Mouse (Mus musculus) heart, adult 2 months (tissue): ENCODE measurements around the gene Sec14l4. TPM values are rescaled to one million over a fixed set of nuclear protein-coding genes. Genes with fewer than 3 reads are reported as not detected.

ENCODE experiments used
- DNase-seq, 2 experiments: peaks; one replicate each; pipeline ENCODE4 v3.0.0; 2021
- H3K27ac ChIP-seq: fragments of 200-600 bp; 2 replicates; pipeline ENCODE4 v1.8.1; 2022
- H3K27me3 ChIP-seq: fragments of 200-500 bp; 2 replicates; pipeline ENCODE4 v1.6.1; 2012; ENCODE audit warnings: mild to moderate bottlenecking, low read length, inconsistent platforms, mixed read lengths; ENCODE audit not compliant: control insufficient read depth, insufficient read depth
- H3K36me3 ChIP-seq: fragments of 200-500 bp; 2 replicates; pipeline ENCODE4 v1.6.1; 2012; ENCODE audit warnings: low read length, inconsistent platforms; ENCODE audit not compliant: control insufficient read depth, insufficient read depth
- H3K4me1 ChIP-seq: fragments of 200-500 bp; 2 replicates; pipeline ENCODE4 v1.6.1; 2011; ENCODE audit warnings: low read length; ENCODE audit not compliant: control insufficient read depth, insufficient read depth
- H3K4me3 ChIP-seq: fragments of 200-600 bp; 2 replicates; pipeline ENCODE4 v1.8.1; 2022
- H3K79me2 ChIP-seq: fragments of 200-500 bp; replicated peaks from 2 replicates; pipeline ENCODE4 v1.6.1; 2012; ENCODE audit warnings: mild to moderate bottlenecking, inconsistent platforms, low read length, moderate library complexity, mixed read lengths; ENCODE audit not compliant: control insufficient read depth, insufficient read depth
- H3K9ac ChIP-seq: fragments of 200-500 bp; 2 replicates; pipeline ENCODE4 v1.6.1; 2012; ENCODE audit warnings: low read depth, mild to moderate bottlenecking, control low read depth, inconsistent platforms, low read length, mixed read lengths
- CTCF ChIP-seq: fragments of 200-600 bp; IDR thresholded peaks from 2 replicates; pipeline ENCODE4 v1.8.1; 2022; ENCODE audit warnings: antibody characterized with exemption, mild to moderate bottlenecking, moderate library complexity
- EP300 ChIP-seq: fragments of 200-500 bp; IDR thresholded peaks from 2 replicates; pipeline ENCODE4 v1.6.1; 2011; ENCODE audit warnings: low read depth, low read length, control low read depth; ENCODE audit not compliant: insufficient read depth
- POLR2A ChIP-seq: fragments of 200-500 bp; IDR thresholded peaks from 2 replicates; pipeline ENCODE4 v1.6.1; 2011; ENCODE audit warnings: mild to moderate bottlenecking, low read depth, low read length, control low read depth; ENCODE audit not compliant: insufficient read depth
- WGBS: fragments of 180-500 bp; shearing (Covaris S2); methylation state at CpG from one replicate; pipeline ENCODE4 v1.1.7; 2018; 5-methylcytosine and 5-hydroxymethylcytosine counted together
- intact Hi-C: fragments of 180-260 bp; cut with DNase I; formaldehyde crosslinking; loops from one replicate; pipeline ENCODE4 v1.15.1; 2025
- polyA plus RNA-seq: library from polyadenylated mRNA; depleted of rRNA; stranded (reverse); fragments of >200 nt; gene quantifications from 2 replicates; pipeline ENCODE4 v1.2.3, GENCODE M21; 2012
- total RNA-seq, 2 experiments: library from RNA; stranded (reverse); gene quantifications; 2 replicates each; pipeline ENCODE4 v1.2.3; 2021

Sec14l4 gene
- total and polyA plus RNA-seq, 3 experiments = 0.14 to 0.57 (median 0.47) TPM

DNA sequence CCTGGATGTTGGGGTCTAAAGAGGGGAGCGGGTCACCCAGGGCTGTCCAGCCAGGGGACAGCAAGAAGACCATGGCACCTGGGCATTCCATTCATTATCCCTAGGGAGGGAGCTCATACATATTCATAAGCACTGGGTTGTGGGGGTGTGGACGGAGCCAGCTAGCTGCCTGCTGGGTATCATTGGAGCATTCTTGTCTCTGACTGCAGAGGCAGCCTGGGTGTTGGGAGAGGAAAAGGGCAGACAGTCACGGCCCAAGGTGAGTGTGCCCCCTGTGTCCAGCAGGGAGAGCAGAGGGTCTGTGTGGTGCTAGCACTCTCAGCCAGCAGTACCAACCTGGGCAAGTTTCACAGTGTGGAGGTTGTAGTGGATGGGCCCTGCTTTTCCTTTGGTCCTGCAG lies 41.5 kb upstream of the Sec14l4 start:
- intact Hi-C loops = no loop called here
- no peak for DNase-seq
- TF ChIP-seq EP300 (no peak), CTCF (no peak), POLR2A (no peak)
- Histone ChIP-seq H3K27me3 (no peaks in the 10 kb centered on the region), H3K4me3 (no peak overlapping the region), H3K27ac (no peak overlapping the region), H3K36me3 (no peaks in the 10 kb centered on the region), H3K4me1 (no peaks in the 10 kb centered on the region), H3K9ac (no peak overlapping the region), H3K79me2 (no peaks in the 10 kb centered on the region)
- 72% methylated on average over 3 of the region's 3 CpGs for WGBS

DNA sequence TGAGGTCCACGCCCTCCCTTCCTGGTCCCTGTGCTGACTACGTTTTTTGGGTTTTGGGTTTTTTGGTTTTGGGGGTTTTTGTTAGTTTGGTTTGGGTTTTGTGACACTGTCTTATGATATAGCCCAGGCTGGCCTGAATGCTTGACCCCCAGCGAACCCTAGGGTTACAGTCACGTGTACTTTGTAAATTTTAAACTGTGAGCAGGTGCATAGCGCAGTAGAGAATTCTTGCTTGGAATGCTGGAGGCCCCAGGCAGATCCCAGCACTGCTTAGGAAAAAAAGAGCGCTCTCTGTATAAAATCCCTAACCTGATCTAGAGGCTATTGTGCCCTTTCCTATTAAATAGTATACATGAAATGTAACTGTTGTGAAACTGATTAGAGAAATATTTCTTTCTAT lies 38.1 kb upstream of the Sec14l4 start:
- no peaks in the 10 kb centered on the region for H3K36me3 ChIP-seq
- DNase-seq = no peak
- H3K27ac ChIP-seq = no peak overlapping the region
- no peaks in the 10 kb centered on the region for H3K4me1 ChIP-seq
- WGBS = 70% methylated on average over 6 of the region's 6 CpGs
- no peak overlapping the region for H3K9ac ChIP-seq
- intact Hi-C loops = no loop called here
- TF ChIP-seq POLR2A (no peak), CTCF (no peak), EP300 (no peak)
- H3K4me3 ChIP-seq = no peak overlapping the region
- no peaks in the 10 kb centered on the region for H3K79me2 ChIP-seq
- H3K27me3 ChIP-seq = peaks cover 3% of the 10 kb centered on the region; the same call in 1 of the 2 replicates

DNA sequence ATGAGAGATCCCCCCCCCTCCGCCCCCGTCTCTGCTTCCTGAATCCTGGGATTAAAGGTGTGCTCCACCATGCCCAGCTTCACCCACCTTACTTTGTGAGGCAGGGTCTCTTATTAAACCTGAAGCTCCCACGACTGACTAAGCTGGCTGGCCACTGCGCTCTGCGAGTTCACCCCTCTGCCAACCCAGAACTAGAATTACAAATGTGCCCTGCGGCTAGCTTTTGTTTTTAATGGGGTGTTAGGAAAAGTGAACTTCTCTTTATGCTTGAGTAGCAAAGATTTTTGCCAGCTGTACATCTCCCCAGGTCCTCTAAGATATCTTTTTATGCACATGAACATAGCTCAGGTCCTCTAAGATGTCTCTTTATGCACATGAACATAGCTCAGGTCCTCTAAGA lies 37.3 kb upstream of the Sec14l4 start:
- intact Hi-C loops = no loop called here
- no peaks in the 10 kb centered on the region for H3K36me3 ChIP-seq

DNA sequence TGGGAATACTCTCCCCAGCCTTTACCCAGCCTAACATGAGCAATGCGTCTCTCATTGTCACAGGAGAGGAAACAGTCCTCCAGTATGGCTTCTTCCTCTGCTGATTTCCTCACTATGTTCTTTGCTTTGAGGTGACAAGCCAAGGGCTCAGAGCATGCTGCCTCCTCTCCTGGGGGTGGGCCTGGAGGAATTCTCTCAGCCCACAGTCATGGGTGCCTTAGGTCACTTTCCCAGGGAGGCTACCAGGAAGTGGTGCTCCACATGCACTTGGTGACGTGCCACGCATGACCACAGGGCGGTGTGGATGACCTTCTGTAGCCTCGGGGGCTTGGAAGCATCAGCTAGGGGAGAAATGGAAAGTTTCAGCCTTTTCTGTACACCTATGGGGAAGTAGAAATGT lies 35.8 kb upstream of the Sec14l4 start:
- intact Hi-C loops = no loop called here
- H3K4me1 ChIP-seq = no peaks in the 10 kb centered on the region
- H3K27me3 ChIP-seq = peaks cover 10% of the 10 kb centered on the region; the same call in 1 of the 2 replicates
- no peak overlapping the region for H3K9ac ChIP-seq
- no peaks in the 10 kb centered on the region for H3K36me3 ChIP-seq
- no peak overlapping the region for H3K4me3 ChIP-seq
- 56% methylated on average over 5 of the region's 5 CpGs for WGBS
- no peak for TF ChIP-seq EP300
- TF ChIP-seq POLR2A = no peak
- TF ChIP-seq CTCF = no peak
- no peak overlapping the region for H3K27ac ChIP-seq
- no peak for DNase-seq
- no peaks in the 10 kb centered on the region for H3K79me2 ChIP-seq

More for the DNA sequence above, 37.3 kb upstream of the Sec14l4 start:
- no peaks in the 10 kb centered on the region for H3K4me1 ChIP-seq
- H3K4me3 ChIP-seq = no peak overlapping the region
- no peak overlapping the region for H3K9ac ChIP-seq
- peaks cover 10% of the 10 kb centered on the region; the same call in 1 of the 2 replicates for H3K27me3 ChIP-seq
- no peak for DNase-seq
- WGBS = 77% methylated on average over 6 of the region's 6 CpGs
- no peak overlapping the region for H3K27ac ChIP-seq
- no peak for TF ChIP-seq CTCF
- no peak for TF ChIP-seq POLR2A
- TF ChIP-seq EP300 = no peak
- no peaks in the 10 kb centered on the region for H3K79me2 ChIP-seq

DNA sequence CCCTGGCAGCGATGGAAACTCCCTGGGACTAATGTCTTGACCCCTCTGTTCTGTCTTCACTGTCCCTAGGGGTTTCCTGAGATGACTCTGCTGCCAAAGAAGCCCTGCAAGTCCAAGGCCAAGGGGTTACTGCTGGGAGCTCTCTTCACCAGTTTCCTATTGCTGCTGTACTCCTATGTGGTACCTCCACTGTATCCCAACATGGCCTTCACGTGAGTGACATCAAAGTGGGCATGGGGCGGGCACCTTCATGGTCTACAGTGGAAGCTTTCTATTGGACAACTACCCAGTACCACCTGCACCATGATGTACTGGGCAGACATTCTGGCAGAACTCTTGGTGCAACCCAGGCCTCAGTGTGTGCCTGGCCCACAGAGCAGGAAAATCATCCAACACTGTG lies 34.4 kb upstream of the Sec14l4 start:
- WGBS = 85% methylated on average over 3 of the region's 3 CpGs
- peaks cover 10% of the 10 kb centered on the region; the same call in 1 of the 2 replicates for H3K27me3 ChIP-seq
- H3K27ac ChIP-seq = no peak overlapping the region
- H3K36me3 ChIP-seq = no peaks in the 10 kb centered on the region
- TF ChIP-seq POLR2A = no peak
- TF ChIP-seq CTCF = no peak
- TF ChIP-seq EP300 = no peak
- no peak for DNase-seq
- no peaks in the 10 kb centered on the region for H3K4me1 ChIP-seq
- H3K79me2 ChIP-seq = no peaks in the 10 kb centered on the region
- intact Hi-C loops = no loop called here
- H3K4me3 ChIP-seq = no peak overlapping the region
- H3K9ac ChIP-seq = no peak overlapping the region

DNA sequence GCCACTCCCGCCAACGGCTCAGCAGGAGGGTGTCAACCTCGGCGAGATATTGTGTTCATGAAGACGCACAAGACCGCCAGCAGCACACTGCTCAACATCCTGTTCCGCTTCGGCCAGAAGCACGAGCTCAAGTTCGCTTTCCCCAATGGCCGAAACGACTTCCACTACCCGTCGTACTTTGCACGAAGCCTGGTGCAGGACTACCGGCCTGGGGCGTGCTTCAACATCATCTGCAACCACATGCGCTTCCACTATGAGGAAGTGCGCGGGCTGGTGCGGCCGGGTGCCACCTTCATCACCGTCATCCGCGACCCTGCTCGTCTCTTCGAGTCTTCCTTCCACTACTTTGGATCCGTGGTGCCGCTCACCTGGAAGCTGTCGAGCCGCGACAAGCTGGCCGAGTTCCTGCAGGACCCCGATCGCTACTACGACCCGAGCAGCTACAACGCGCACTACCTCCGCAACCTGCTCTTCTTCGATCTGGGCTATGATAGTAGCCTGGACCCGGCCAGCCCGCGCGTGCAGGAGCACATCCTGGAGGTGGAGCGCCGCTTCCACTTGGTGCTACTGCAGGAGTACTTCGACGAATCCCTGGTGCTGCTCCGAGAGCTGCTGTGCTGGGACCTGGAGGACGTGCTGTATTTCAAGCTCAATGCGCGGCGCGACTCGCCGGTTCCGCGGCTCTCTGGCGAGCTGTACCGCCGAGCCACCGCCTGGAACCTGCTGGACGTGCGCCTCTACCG lies 33.1 kb upstream of the Sec14l4 start:
- Histone ChIP-seq H3K9ac (no peak overlapping the region), H3K27ac (no peak overlapping the region), H3K4me1 (no peaks in the 10 kb centered on the region), H3K4me3 (no peak overlapping the region; the same call in 1 of the 2 replicates), H3K79me2 (no peaks in the 10 kb centered on the region), H3K36me3 (no peaks in the 10 kb centered on the region), H3K27me3 (peaks cover 10% of the 10 kb centered on the region; the same call in 1 of the 2 replicates)
- no peak for DNase-seq
- 4% methylated on average over 66 of the region's 66 CpGs for whole genome bisulfite sequencing
- TF ChIP-seq POLR2A = no peak
- TF ChIP-seq CTCF = no peak
- no peak for TF ChIP-seq EP300
- intact Hi-C loops = no loop called here
